Mouse (Mus musculus) heart, adult 2 months (tissue): ENCODE data around the gene Vti1a. TPM values are rescaled to one million over a fixed set of nuclear protein-coding genes. Genes with fewer than 3 reads are reported as not detected.

Source experiments
- DNase-seq, 2 experiments: peaks; one replicate each; pipeline ENCODE4 v3.0.0; 2021
- H3K27ac ChIP-seq: fragments of 200-600 bp; 2 replicates; pipeline ENCODE4 v1.8.1; 2022
- H3K27me3 ChIP-seq: fragments of 200-500 bp; 2 replicates; pipeline ENCODE4 v1.6.1; 2012; ENCODE audit warnings: mild to moderate bottlenecking, low read length, inconsistent platforms, mixed read lengths; ENCODE audit not compliant: control insufficient read depth, insufficient read depth
- H3K36me3 ChIP-seq: fragments of 200-500 bp; 2 replicates; pipeline ENCODE4 v1.6.1; 2012; ENCODE audit warnings: low read length, inconsistent platforms; ENCODE audit not compliant: control insufficient read depth, insufficient read depth
- H3K4me1 ChIP-seq: fragments of 200-500 bp; 2 replicates; pipeline ENCODE4 v1.6.1; 2011; ENCODE audit warnings: low read length; ENCODE audit not compliant: control insufficient read depth, insufficient read depth
- H3K4me3 ChIP-seq: fragments of 200-600 bp; 2 replicates; pipeline ENCODE4 v1.8.1; 2022
- H3K79me2 ChIP-seq: fragments of 200-500 bp; replicated peaks from 2 replicates; pipeline ENCODE4 v1.6.1; 2012; ENCODE audit warnings: mild to moderate bottlenecking, inconsistent platforms, low read length, moderate library complexity, mixed read lengths; ENCODE audit not compliant: control insufficient read depth, insufficient read depth
- H3K9ac ChIP-seq: fragments of 200-500 bp; 2 replicates; pipeline ENCODE4 v1.6.1; 2012; ENCODE audit warnings: low read depth, mild to moderate bottlenecking, control low read depth, inconsistent platforms, low read length, mixed read lengths
- CTCF ChIP-seq: fragments of 200-600 bp; IDR thresholded peaks from 2 replicates; pipeline ENCODE4 v1.8.1; 2022; ENCODE audit warnings: antibody characterized with exemption, mild to moderate bottlenecking, moderate library complexity
- EP300 ChIP-seq: fragments of 200-500 bp; IDR thresholded peaks from 2 replicates; pipeline ENCODE4 v1.6.1; 2011; ENCODE audit warnings: low read depth, low read length, control low read depth; ENCODE audit not compliant: insufficient read depth
- POLR2A ChIP-seq: fragments of 200-500 bp; IDR thresholded peaks from 2 replicates; pipeline ENCODE4 v1.6.1; 2011; ENCODE audit warnings: mild to moderate bottlenecking, low read depth, low read length, control low read depth; ENCODE audit not compliant: insufficient read depth
- WGBS: fragments of 180-500 bp; shearing (Covaris S2); methylation state at CpG from one replicate; pipeline ENCODE4 v1.1.7; 2018; 5-methylcytosine and 5-hydroxymethylcytosine counted together
- intact Hi-C: fragments of 180-260 bp; cut with DNase I; formaldehyde crosslinking; loops from one replicate; pipeline ENCODE4 v1.15.1; 2025
- polyA plus RNA-seq: library from polyadenylated mRNA; depleted of rRNA; stranded (reverse); fragments of >200 nt; gene quantifications from 2 replicates; pipeline ENCODE4 v1.2.3, GENCODE M21; 2012
- total RNA-seq, 2 experiments: library from RNA; stranded (reverse); gene quantifications; 2 replicates each; pipeline ENCODE4 v1.2.3; 2021

Gene Vti1a
- total and polyA plus RNA-seq, 3 experiments = 6.2 to 16.3 (median 15.6) TPM

- WGBS = 84% methylated on average over 5 of the region's 5 CpGs
- intact Hi-C loops = loop anchor here (5.0 kb wide), 1 partner anchor 356 kb away; no protein-coding TSS in a partner anchor
- H3K4me1 ChIP-seq = peaks cover 5% of the 10 kb centered on the region
- no peak overlapping the region for H3K27ac ChIP-seq
- DNase-seq = no peak
- no peaks in the 10 kb centered on the region for H3K27me3 ChIP-seq
- H3K36me3 ChIP-seq = no peaks in the 10 kb centered on the region
- no peak for TF ChIP-seq EP300
- TF ChIP-seq POLR2A = no peak
- TF ChIP-seq CTCF = no peak
- H3K79me2 ChIP-seq = no peaks in the 10 kb centered on the region
- H3K9ac ChIP-seq = no peak overlapping the region
- no peak overlapping the region for H3K4me3 ChIP-seq
Observed at GRCm38 (mm10) chr19:55541641-55542040, 225.5 kb downstream of the Vti1a start.

- Histone ChIP-seq H3K9ac (no peak overlapping the region), H3K36me3 (no peaks in the 10 kb centered on the region), H3K4me3 (no peak overlapping the region), H3K27ac (no peak overlapping the region; the same call in 1 of the 2 replicates), H3K27me3 (no peaks in the 10 kb centered on the region), H3K4me1 (peaks cover 5% of the 10 kb centered on the region), H3K79me2 (no peaks in the 10 kb centered on the region)
- peak in 1 of 2 experiments; percentile 25 for DNase-seq
- intact Hi-C loops = loop anchor here (5.0 kb wide), 1 partner anchor 355 kb away; no protein-coding TSS in a partner anchor
- no peak for TF ChIP-seq CTCF
- TF ChIP-seq POLR2A = no peak
- TF ChIP-seq EP300 = no peak
- 40% methylated on average over 6 of the region's 6 CpGs for WGBS
Observed at GRCm38 (mm10) chr19:55542461-55542860, 226.4 kb downstream of the Vti1a start.

- H3K27ac ChIP-seq = no peak overlapping the region
- 90% methylated on average over 9 of the region's 9 CpGs for WGBS
- DNase-seq = no peak
- intact Hi-C loops = loop anchor here (5.0 kb wide), 1 partner anchor 354 kb away; no protein-coding TSS in a partner anchor
- no peaks in the 10 kb centered on the region for H3K79me2 ChIP-seq
- no peak overlapping the region for H3K9ac ChIP-seq
- no peaks in the 10 kb centered on the region for H3K36me3 ChIP-seq
- H3K27me3 ChIP-seq = no peaks in the 10 kb centered on the region
- H3K4me3 ChIP-seq = no peak overlapping the region
- TF ChIP-seq POLR2A (no peak), CTCF (no peak), EP300 (no peak)
- H3K4me1 ChIP-seq = peaks cover 5% of the 10 kb centered on the region
Observed at GRCm38 (mm10) chr19:55543188-55543587, 227.1 kb downstream of the Vti1a start.

GRCm38 (mm10) chr19:55544498-55544897 lies 228.4 kb downstream of the Vti1a start:
- Histone ChIP-seq H3K9ac (no peak overlapping the region), H3K27me3 (no peaks in the 10 kb centered on the region), H3K27ac (no peak overlapping the region), H3K79me2 (no peaks in the 10 kb centered on the region), H3K4me1 (peaks cover 5% of the 10 kb centered on the region), H3K36me3 (no peaks in the 10 kb centered on the region), H3K4me3 (no peak overlapping the region)
- WGBS = 36% methylated on average over 5 of the region's 5 CpGs
- no peak for TF ChIP-seq CTCF
- TF ChIP-seq POLR2A = no peak
- no peak for TF ChIP-seq EP300
- intact Hi-C loops = loop anchor here (5.0 kb wide), 1 partner anchor 353 kb away; no protein-coding TSS in a partner anchor
- DNase-seq = no peak

GRCm38 (mm10) chr19:55545529-55545928 lies 229.4 kb downstream of the Vti1a start:
- Histone ChIP-seq H3K36me3 (no peaks in the 10 kb centered on the region), H3K9ac (no peak overlapping the region), H3K27me3 (no peaks in the 10 kb centered on the region), H3K79me2 (no peaks in the 10 kb centered on the region), H3K4me3 (no peak overlapping the region), H3K4me1 (peaks cover 5% of the 10 kb centered on the region), H3K27ac (no peak overlapping the region)
- DNase-seq = peak; percentile 68 to 76
- WGBS = 45% methylated on average over 9 of the region's 9 CpGs
- no peak for TF ChIP-seq POLR2A
- 0 out of 2 replicates have a peak, but pooled peaks have one; percentile 40 for TF ChIP-seq EP300
- peak; percentile 90 for TF ChIP-seq CTCF
- intact Hi-C loops = loop anchor here (5.0 kb wide), 1 partner anchor 332 kb away; no protein-coding TSS in a partner anchor

GRCm38 (mm10) chr19:55546009-55546528 lies 230.0 kb downstream of the Vti1a start:
- intact Hi-C loops = loop anchor here (5.0 kb wide), 1 partner anchor 331 kb away; no protein-coding TSS in a partner anchor
- WGBS = 80% methylated on average over 13 of the region's 13 CpGs

More at GRCm38 (mm10) chr19:55546009-55546528, 230.0 kb downstream of the Vti1a start:
- H3K27me3 ChIP-seq = no peaks in the 10 kb centered on the region
- no peak for DNase-seq
- H3K27ac ChIP-seq = no peak overlapping the region
- H3K79me2 ChIP-seq = no peaks in the 10 kb centered on the region
- no peak overlapping the region for H3K4me3 ChIP-seq
- H3K36me3 ChIP-seq = no peaks in the 10 kb centered on the region
- TF ChIP-seq POLR2A (no peak), CTCF (no peak), EP300 (no peak)
- H3K9ac ChIP-seq = no peak overlapping the region
- H3K4me1 ChIP-seq = peaks cover 5% of the 10 kb centered on the region
